Mouse (Mus musculus): ENCODE measurements around the gene Trmt10b. TPM values are rescaled to one million over a fixed set of nuclear protein-coding genes. Genes with fewer than 3 reads are reported as not detected.
A peak's percentile ranks its signal among the peaks of the same experiment; 100 is the strongest.

The Trmt10b gene
- polyA plus RNA-seq, 1 experiment from 2014 or later, result 21.9 TPM

DNA sequence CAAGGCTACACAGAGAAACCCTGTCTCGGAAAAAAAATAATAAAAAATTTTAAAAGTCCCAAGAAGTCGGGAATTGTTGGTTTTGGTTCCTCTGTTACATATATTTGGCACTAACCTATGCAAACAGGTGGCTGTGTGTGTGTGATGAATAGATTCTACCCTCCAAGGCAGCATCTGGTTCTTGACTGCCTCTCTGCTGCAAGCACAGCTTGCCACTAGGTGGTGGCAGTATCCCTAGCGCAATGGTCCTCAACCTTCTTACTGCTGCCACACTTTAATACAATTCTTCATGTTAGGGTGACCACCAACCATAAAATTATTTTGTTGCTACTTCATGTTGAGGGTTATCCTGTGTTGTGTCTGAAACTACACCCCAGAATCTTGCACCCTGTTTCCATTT lies 10.6 kb upstream of the Trmt10b start:
- Histone ChIP-seq H3K27ac (no peak overlapping the region), H3K36me3 (no peaks in the 10 kb centered on the region), H3K9me3 (no peaks in the 10 kb centered on the region), H3K4me3 (replicated peaks) (no peak overlapping the region), H3K4me2 (replicated peaks) (no peak overlapping the region), H3K9ac (replicated peaks) (no peak overlapping the region), H3K27me3 (no peaks in the 10 kb centered on the region), H3K4me1 (replicated peaks) (no peaks in the 10 kb centered on the region)
- 55% methylated on average over 3 of the region's 3 CpGs for WGBS
- ATAC-seq, result no peak

DNA sequence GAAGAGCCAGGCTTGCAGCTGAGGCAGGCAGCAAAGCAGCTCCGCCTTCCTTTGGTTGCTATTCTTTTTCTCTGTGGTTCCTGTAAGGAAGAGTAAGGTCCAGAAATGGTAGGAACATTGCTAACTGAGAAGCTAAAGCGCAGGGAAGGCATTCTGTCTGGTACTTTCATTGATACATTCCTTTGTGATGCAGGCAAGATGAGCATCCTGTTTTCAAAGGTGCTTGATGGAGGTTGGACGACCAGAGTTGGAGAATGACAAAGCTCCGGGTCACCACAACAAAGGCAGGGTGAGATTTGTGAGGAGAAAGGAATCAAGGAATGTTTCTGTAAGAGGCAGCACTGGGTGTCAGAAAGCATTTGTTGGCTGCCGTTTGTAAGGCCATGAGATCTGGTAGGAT lies 9.0 kb upstream of the Trmt10b start:
- Histone ChIP-seq H3K36me3 (no peaks in the 10 kb centered on the region), H3K27me3 (no peaks in the 10 kb centered on the region), H3K4me2 (replicated peaks) (no peak overlapping the region), H3K4me1 (replicated peaks) (no peaks in the 10 kb centered on the region), H3K9me3 (no peaks in the 10 kb centered on the region), H3K9ac (replicated peaks) (no peak overlapping the region), H3K27ac (no peak overlapping the region), H3K4me3 (replicated peaks) (no peak overlapping the region)
- 67% methylated on average over 5 of the region's 5 CpGs for WGBS
- ATAC-seq, result no peak

DNA sequence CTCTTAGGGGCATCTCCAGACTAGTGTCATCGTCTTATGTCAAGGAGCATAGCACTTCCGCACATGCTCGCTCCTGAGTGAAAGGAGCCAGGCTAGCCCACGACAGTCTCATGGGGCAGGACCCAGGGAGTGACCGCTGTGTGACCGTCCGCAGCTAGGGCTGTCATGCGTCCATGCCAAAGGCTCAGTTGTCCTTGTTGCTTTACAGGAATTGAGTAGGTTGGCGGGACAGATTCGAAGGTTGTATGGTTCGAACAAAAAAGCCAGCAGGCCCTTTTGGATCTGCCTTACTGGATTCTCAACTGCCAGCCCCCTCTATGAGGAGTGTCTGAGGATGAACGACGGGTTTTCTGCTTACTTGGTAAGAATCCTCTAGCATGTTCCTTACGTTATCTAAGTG lies 8.6 kb downstream of the Trmt10b start:
- Histone ChIP-seq H3K9me3 (no peaks in the 10 kb centered on the region), H3K4me2 (replicated peaks) (no peak overlapping the region), H3K36me3 (peaks cover 80% of the 10 kb centered on the region), H3K27me3 (no peaks in the 10 kb centered on the region), H3K4me1 (replicated peaks) (no peaks in the 10 kb centered on the region), H3K9ac (replicated peaks) (no peak overlapping the region), H3K27ac (no peak overlapping the region), H3K4me3 (replicated peaks) (no peak overlapping the region)
- 96% methylated on average over 14 of the region's 14 CpGs for WGBS
- no peak for ATAC-seq

DNA sequence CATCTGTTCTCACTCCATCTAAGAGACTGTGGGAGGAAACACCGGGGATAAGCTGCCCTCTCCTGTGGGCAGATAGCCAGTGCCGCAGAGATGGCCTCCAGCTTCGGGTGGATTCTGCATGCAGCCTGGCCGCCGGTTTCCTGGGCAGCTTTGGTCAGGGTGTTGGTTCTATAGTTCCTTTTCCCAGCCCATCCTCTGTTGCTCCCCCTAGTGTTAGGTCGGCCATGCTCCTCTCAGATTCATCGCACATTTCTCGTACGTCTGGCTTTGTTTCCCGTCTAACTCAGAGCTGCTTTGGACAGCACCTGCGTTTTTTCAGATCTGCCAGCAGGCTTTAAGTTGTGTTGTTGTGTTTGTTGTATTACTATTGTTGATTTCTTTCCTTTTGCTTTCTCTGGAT lies 11.1 kb downstream of the Trmt10b start:
- peaks cover 75% of the 10 kb centered on the region for H3K36me3 ChIP-seq
- ATAC-seq, result no peak
- H3K9ac ChIP-seq (replicated peaks), result no peak overlapping the region
- H3K27me3 ChIP-seq, result no peaks in the 10 kb centered on the region
- WGBS, result 33% methylated on average over 11 of the region's 11 CpGs
- H3K4me2 ChIP-seq (replicated peaks), result no peak overlapping the region
- no peak overlapping the region for H3K27ac ChIP-seq
- H3K4me1 ChIP-seq (replicated peaks), result no peaks in the 10 kb centered on the region
- no peak overlapping the region for H3K4me3 ChIP-seq (replicated peaks)
- H3K9me3 ChIP-seq, result no peaks in the 10 kb centered on the region

DNA sequence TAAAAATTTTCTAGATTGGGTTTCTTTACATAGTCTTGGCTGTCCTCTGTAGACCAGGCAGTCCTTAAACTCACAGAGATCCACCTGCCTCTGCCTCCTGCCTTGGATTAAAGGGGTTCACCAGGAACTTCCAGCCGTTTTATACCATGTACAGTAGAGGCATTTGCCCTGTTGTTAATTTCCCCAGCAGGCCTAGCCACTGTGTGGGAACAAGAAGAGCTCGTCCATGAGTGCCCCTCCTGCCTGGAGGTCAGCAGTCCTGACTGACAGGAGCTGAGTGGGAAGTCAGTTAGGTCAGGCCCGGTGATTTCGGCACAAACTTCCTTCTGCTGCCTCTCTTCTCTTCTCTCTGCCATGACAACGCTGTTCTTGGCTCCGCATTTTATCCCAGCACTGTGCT lies 11.7 kb downstream of the Trmt10b start:
- Histone ChIP-seq H3K4me2 (replicated peaks) (no peak overlapping the region), H3K36me3 (peaks cover 73% of the 10 kb centered on the region), H3K27ac (no peak overlapping the region), H3K4me3 (replicated peaks) (no peak overlapping the region), H3K9me3 (no peaks in the 10 kb centered on the region), H3K9ac (replicated peaks) (no peak overlapping the region), H3K27me3 (no peaks in the 10 kb centered on the region), H3K4me1 (replicated peaks) (no peaks in the 10 kb centered on the region)
- no peak for ATAC-seq
- 93% methylated on average over 6 of the region's 6 CpGs for WGBS

DNA sequence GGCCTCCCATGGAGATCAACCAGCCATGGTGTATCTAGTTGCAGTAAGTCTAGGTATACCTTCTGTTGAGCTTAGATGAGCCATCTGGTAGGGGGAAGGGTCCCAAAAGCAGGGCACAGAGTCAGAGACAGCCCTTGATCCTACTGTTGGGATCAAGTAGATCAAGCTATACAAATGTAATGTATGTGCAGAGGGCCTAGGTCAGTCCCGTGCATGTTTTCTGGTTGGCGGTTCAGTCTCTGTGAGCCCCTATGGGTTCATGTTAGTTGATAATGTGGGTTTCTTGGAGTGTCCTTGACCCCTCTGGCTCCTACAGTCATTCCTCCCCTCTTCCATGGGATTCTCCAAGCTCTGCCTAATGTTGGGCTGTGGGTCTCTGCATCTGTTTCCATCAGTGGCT lies 14.1 kb downstream of the Trmt10b start:
- 98% methylated on average over 2 of the region's 2 CpGs for WGBS
- H3K4me3 ChIP-seq (replicated peaks), result no peak overlapping the region
- H3K27me3 ChIP-seq, result no peaks in the 10 kb centered on the region
- no peak overlapping the region for H3K9ac ChIP-seq (replicated peaks)
- no peaks in the 10 kb centered on the region for H3K4me1 ChIP-seq (replicated peaks)
- no peak overlapping the region for H3K27ac ChIP-seq
- H3K9me3 ChIP-seq, result no peaks in the 10 kb centered on the region
- peaks cover 68% of the 10 kb centered on the region for H3K36me3 ChIP-seq
- no peak overlapping the region for H3K4me2 ChIP-seq (replicated peaks)
- ATAC-seq, result no peak

DNA sequence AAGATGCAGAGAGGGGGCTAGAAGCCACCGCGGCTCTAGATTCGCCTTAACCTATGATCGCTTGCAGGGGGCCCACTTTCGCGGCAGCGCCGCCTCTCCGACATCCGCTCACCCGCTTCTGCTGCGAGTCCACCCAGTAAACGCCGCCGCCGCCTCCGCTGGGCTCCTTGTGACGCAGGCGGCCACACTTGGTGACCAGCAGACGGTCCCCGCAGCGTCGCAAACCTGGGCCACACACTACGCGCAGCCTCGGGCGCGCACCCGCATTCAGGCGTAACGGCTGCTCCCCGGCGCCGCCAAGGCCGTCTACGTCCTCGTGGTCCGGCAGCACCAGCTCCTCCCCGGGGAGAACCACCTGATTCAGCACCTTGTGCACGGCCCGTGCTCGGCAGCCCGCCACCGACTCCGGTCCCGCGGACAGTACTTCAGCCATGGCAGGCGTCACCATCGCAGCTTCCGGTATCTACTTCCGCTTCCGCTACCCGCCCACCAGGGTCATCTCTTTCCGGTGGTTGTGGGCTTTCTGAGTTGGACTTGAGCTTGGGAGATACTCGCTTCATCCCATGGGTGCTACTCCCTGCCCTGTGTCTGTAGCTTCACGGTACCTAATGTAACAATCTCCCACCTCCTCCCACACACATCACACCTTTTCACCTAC lies 23.4 kb downstream of the Trmt10b start:
- Histone ChIP-seq H3K9me3 (no peaks in the 10 kb centered on the region), H3K4me2 (replicated peaks) (peak overlapping the region; percentile 80), H3K4me1 (replicated peaks) (peaks cover 18% of the 10 kb centered on the region), H3K27ac (peak overlapping the region; percentile 88), H3K36me3 (peaks cover 28% of the 10 kb centered on the region), H3K4me3 (replicated peaks) (peak overlapping the region; percentile 98), H3K9ac (replicated peaks) (peak overlapping the region; percentile 94), H3K27me3 (peaks cover 30% of the 10 kb centered on the region)
- peak; percentile 95 for ATAC-seq
- under 1% methylated on average over 56 of the region's 56 CpGs for WGBS

DNA sequence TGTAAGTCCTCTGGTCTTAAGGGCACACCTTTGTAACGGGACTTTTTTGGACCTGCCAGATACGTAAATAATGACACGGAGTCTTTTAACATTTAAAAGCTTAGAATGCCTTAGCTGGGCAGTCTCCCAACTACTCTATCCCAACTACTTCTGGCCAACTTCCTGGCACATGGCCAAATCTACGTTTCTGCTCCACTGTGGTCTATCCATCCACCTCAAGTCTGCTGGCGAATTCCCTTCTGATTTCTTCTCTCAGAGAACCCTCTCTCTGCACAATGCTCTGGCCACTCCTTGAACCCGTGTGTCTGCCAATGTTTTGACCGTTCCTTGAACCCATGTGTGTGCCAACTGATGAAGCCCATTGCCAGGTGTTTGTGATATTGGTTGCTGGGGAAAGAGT lies 34.2 kb downstream of the Trmt10b start:
- Histone ChIP-seq H3K9ac (replicated peaks) (no peak overlapping the region), H3K27ac (no peak overlapping the region), H3K4me3 (replicated peaks) (no peak overlapping the region), H3K36me3 (no peaks in the 10 kb centered on the region), H3K4me1 (replicated peaks) (no peaks in the 10 kb centered on the region), H3K27me3 (peaks cover 8% of the 10 kb centered on the region; the same call in 1 of the 2 replicates), H3K4me2 (replicated peaks) (no peak overlapping the region), H3K9me3 (no peaks in the 10 kb centered on the region)
- 91% methylated on average over 7 of the region's 7 CpGs for WGBS
- ATAC-seq, result no peak

DNA sequence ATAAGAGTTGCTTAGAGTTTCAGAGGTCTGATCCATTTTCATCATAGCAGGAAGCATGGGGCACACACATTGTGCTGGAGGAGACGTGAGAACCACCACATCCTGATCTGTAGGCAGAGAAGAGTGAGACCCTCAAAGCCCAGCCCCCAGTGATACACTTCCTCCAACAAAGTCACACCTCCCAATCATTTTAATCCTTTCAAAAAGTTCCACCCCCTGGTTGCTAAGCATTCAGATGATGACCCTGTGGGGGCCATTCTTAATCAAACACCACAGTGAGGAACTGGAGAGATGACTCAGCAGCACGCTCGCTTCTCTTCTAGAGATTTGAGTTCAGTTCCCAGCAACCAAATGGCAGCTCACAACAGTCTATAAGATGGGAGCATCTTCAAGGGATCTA lies 35.5 kb downstream of the Trmt10b start:
- 71% methylated on average over 3 of the region's 3 CpGs for WGBS
- Histone ChIP-seq H3K9ac (replicated peaks) (no peak overlapping the region), H3K27ac (no peak overlapping the region), H3K9me3 (no peaks in the 10 kb centered on the region), H3K4me3 (replicated peaks) (no peak overlapping the region), H3K36me3 (no peaks in the 10 kb centered on the region), H3K4me1 (replicated peaks) (no peaks in the 10 kb centered on the region), H3K27me3 (0 out of 2 replicates have a peak, but pooled peaks cover 5% of the 10 kb centered on the region), H3K4me2 (replicated peaks) (no peak overlapping the region)
- no peak for ATAC-seq

DNA sequence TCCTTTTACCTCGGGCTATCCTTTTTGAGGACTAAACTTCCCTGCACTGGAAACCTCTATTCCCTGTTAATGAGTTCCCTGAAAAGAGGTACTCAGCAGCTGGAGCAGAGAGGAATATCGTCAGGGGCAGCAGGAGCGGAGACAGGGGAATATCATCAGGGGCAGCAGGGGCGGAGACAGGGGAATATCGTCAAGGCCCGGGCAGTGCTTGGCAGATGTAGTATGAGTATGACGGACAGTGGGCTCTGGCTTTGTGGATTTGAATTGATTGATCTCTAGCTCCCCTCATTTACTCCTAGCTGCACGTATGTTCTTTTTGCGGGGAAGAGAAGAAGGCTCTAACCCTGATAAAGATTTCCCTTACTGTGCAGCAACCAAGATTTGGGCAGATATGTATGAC lies 44.3 kb downstream of the Trmt10b start:
- Histone ChIP-seq H3K36me3 (peaks cover 7% of the 10 kb centered on the region; the same call in 1 of the 2 replicates), H3K9ac (replicated peaks) (peak overlapping the region; percentile 94), H3K4me3 (replicated peaks) (peak overlapping the region; percentile 98), H3K27ac (peak overlapping the region; percentile 93), H3K4me1 (replicated peaks) (peaks cover 40% of the 10 kb centered on the region), H3K4me2 (replicated peaks) (peak overlapping the region; percentile 97), H3K9me3 (no peaks in the 10 kb centered on the region), H3K27me3 (no peaks in the 10 kb centered on the region)
- 57% methylated on average over 9 of the region's 9 CpGs for WGBS
- ATAC-seq, result peak; percentile 8; the same call in 1 of the 2 replicates

DNA sequence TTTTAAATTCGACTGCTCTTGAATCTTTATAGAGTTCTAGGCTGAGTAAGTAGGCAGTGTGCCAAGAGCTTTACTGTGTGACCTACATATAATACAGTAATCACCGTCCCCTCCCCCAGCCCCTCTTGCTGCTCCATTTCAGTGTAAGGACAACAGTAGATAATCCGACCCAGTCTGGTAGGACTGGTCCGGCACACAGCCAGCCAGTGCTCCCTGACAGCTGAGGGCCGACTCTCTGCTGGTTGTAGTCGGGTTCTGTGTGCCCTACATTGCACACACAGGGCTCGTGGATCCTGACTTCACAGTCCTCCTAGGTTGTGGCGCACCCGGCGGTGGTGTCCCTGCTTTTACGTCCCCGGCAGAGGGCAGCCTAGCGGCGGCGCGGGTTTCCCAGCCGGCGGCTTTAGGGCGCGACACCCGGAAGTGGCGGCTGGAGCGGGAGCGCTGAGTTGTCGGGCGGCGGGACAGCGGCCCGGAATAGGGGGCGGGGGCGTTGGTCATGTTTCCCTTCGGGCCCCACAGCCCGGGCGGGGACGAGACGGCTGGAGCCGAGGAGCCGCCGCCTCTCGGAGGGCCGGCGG lies 44.8 kb downstream of the Trmt10b start, which contains the start of gene Dcaf10:
Dcaf10 (plus strand) TSS at position 433 of the 581 bp plus-strand sequence.
- Histone ChIP-seq H3K36me3 (peaks cover 10% of the 10 kb centered on the region; the same call in 1 of the 2 replicates), H3K4me3 (replicated peaks) (peak within 1 kb of the TSS; percentile 98), H3K4me2 (replicated peaks) (peak within 1 kb of the TSS; percentile 97), H3K9ac (replicated peaks) (peak within 1 kb of the TSS; percentile 94), H3K27ac (peak within 1 kb of the TSS; percentile 93), H3K9me3 (no peaks in the 10 kb centered on the region), H3K27me3 (no peaks in the 10 kb centered on the region), H3K4me1 (replicated peaks) (peaks cover 41% of the 10 kb centered on the region)
- peak; percentile 95 for ATAC-seq
- 1% methylated on average over 42 of the region's 42 CpGs for WGBS

DNA sequence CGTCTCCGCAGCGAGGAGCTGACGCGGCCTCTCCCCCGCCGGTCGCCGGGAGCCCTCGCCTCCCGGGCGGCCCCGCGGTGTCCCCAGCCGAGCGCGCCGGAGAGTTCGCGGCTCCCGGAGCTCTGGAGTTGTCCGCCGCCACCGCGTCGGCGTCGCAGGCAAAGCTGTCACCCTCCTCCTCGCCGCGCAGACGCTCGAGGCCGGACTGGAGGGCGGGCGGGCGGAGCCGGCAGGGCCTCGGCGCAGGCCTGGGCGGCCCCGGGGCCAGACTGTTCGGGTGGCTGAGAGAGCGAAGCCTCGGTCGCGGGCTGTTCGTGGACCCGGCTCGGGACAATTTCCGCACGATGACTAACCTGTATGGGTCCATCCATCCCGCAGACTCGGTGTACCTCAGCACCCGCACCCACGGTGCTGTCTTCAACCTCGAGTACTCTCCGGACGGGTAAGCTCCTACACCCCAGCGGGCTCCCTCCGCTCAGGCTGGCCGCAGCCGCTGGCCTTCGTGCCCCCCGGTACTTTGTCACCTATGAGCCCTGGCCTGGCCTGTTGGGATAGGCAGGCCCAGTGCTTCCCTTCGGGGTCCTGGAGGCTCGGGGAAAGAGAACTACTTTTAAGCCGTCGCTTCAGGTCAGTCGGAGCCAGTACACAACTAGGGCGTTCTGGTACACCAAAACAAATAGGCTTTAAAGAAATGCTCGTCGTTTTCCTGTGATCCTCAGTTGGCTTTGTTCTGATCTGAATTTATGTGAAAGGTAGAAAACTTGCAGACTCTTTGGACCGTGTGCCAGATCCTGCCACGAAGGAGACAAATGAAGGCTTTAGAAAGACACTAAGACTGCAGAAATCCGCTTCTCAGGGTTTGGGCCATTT lies 45.6 kb downstream of the Trmt10b start, which contains the start of gene Exosc3:
Exosc3 (minus strand) TSS at position 447 of the 870 bp plus-strand sequence.
- Histone ChIP-seq H3K9ac (replicated peaks) (peak within 1 kb of the TSS; percentile 94), H3K36me3 (peaks cover 14% of the 10 kb centered on the region), H3K4me3 (replicated peaks) (peak within 1 kb of the TSS; percentile 98), H3K4me1 (replicated peaks) (peaks cover 41% of the 10 kb centered on the region), H3K27me3 (no peaks in the 10 kb centered on the region), H3K9me3 (no peaks in the 10 kb centered on the region), H3K27ac (peak within 1 kb of the TSS; percentile 93), H3K4me2 (replicated peaks) (peak within 1 kb of the TSS; percentile 97)
- under 1% methylated on average over 76 of the region's 76 CpGs for WGBS
- ATAC-seq, result peak; percentile 85
